Mouse (Mus musculus) macrophage (primary cell): ENCODE results near the gene Birc5. TPM values are rescaled to one million over a fixed set of nuclear protein-coding genes. Genes with fewer than 3 reads are reported as not detected.

Source experiments
- H3K27ac ChIP-seq: fragments of 350-480 bp; formaldehyde crosslinking; 2 replicates; pipeline ENCODE4 v1.9.0; 2021
- H3K36me3 ChIP-seq: fragments of 350-480 bp; formaldehyde crosslinking; 2 replicates; pipeline ENCODE4 v1.9.0; 2021; ENCODE audit errors: inconsistent target
- H3K4me3 ChIP-seq: fragments of 350-480 bp; formaldehyde crosslinking; 2 replicates; pipeline ENCODE4 v1.9.0; 2021; ENCODE audit errors: inconsistent target
- H3K79me2 ChIP-seq: fragments of 350-480 bp; formaldehyde crosslinking; 2 replicates; pipeline ENCODE4 v1.9.0; 2021; ENCODE audit errors: inconsistent target
- WGBS: methylation state at CpG from one replicate; pipeline ENCODE4 v1.1.7; 2026; ENCODE audit warnings: inconsistent platforms; ENCODE audit not compliant: missing documents; 5-methylcytosine and 5-hydroxymethylcytosine counted together
- polyA plus RNA-seq: library from polyadenylated mRNA; stranded (reverse); fragments of 250-400 nt; gene quantifications from 3 replicates; pipeline ENCODE4 v1.2.4, GENCODE M21; 2018; ENCODE audit warnings: inconsistent platforms

The Birc5 gene
- polyA plus RNA-seq, 1 experiment from 2014 or later: 21.0 TPM

DNA sequence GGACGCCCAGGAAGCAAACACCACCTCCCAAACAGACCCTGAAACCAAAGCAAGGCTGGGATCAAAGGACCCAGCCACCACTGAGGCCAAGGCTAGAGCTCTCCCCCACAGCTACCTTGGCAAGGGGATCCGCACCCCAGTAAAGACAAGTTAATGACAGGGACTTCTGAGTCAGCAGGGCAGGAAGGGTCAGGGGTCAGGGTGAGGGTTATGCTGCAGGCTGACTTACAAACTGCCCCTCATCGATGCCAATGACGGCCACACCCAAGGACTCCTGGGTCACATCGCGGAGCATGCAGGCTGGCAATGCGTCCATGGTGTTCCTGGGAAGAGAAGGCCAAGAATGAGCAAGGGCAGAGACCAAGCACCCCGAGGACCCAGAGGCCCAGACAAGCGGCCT lies 27.2 kb upstream of the Birc5 start:
- no peak overlapping the region for H3K27ac ChIP-seq
- H3K79me2 ChIP-seq: peaks cover 81% of the 10 kb centered on the region
- peaks cover 26% of the 10 kb centered on the region for H3K36me3 ChIP-seq
- WGBS: 88% methylated on average over 9 of the region's 9 CpGs
- H3K4me3 ChIP-seq: no peak overlapping the region

DNA sequence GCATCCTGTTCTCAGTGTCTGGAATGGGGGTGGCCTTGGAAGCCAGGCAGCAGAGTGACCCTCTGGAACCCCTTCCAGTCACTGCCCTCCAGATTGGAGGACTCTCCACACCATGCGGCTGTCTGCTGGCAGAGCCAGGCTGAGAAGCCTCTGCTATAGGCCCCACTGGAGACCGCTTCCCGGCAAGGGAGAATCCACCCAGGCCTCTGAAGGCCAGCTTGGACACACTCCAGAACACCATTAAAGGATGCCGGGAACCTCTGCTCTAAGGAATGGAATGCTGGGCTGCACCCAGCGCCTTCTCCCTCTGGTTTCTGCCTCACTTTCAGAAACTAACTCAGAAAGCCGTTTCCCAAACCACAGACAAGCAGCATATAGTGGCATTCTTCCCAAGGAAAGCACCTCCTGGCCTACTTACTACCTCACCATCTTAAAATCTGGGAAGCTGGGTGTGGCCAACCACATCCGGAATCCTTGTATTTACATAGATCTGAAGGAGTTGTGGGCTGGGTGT lies 26.3 kb upstream of the Birc5 start:
- Histone ChIP-seq H3K36me3 (peaks cover 17% of the 10 kb centered on the region), H3K4me3 (no peak overlapping the region), H3K27ac (no peak overlapping the region), H3K79me2 (peaks cover 72% of the 10 kb centered on the region)
- 97% methylated on average over 7 of the region's 7 CpGs for WGBS

DNA sequence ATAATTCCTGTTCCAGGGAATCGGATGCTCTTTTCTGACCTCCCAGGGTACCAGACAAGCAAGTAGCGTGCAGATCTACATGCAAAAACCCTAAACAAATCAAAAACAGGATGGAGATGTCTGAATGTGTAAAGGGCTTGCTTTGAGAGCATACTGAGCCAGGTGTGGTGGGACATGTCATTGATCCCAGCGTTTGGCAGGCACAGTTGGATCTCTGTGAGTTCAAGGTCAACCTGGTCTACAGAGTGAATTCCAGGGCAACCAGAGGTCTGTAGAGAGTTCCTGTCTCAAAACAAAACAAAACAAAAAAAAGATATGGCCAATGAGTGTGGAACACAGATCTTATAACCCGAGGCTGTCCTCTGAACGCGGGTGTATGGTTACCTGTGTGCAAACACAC lies 25.6 kb upstream of the Birc5 start:
- H3K79me2 ChIP-seq: peaks cover 66% of the 10 kb centered on the region
- WGBS: 90% methylated on average over 6 of the region's 6 CpGs
- peak overlapping the region; percentile 87; the same call in 1 of the 2 replicates for H3K27ac ChIP-seq
- peaks cover 10% of the 10 kb centered on the region; the same call in 1 of the 2 replicates for H3K36me3 ChIP-seq
- H3K4me3 ChIP-seq: no peak overlapping the region

GRCm38 (mm10) chr11:117824060-117824969 lies 24.7 kb upstream of the Birc5 start:
- peaks cover 57% of the 10 kb centered on the region for H3K79me2 ChIP-seq
- 22% methylated on average over 23 of the region's 23 CpGs for WGBS
- H3K4me3 ChIP-seq: peak overlapping the region; percentile 67
- peak overlapping the region; percentile 87 for H3K27ac ChIP-seq
- H3K36me3 ChIP-seq: peaks cover 1% of the 10 kb centered on the region; the same call in 1 of the 2 replicates

- WGBS: under 1% methylated on average over 33 of the region's 34 CpGs
- peak within 1 kb of the TSS; percentile 67 for H3K4me3 ChIP-seq
- H3K79me2 ChIP-seq: peaks cover 45% of the 10 kb centered on the region
- peak within 1 kb of the TSS; percentile 87 for H3K27ac ChIP-seq
- no peaks in the 10 kb centered on the region for H3K36me3 ChIP-seq
These were observed 23.5 kb upstream of the Birc5 start, which contains the start of the genes Afmid and Tk1 for GRCm38 (mm10) chr11:117825333-117826101. Afmid (plus strand) TSS chr11:117825924. Tk1 (minus strand) TSS chr11:117826092.

DNA sequence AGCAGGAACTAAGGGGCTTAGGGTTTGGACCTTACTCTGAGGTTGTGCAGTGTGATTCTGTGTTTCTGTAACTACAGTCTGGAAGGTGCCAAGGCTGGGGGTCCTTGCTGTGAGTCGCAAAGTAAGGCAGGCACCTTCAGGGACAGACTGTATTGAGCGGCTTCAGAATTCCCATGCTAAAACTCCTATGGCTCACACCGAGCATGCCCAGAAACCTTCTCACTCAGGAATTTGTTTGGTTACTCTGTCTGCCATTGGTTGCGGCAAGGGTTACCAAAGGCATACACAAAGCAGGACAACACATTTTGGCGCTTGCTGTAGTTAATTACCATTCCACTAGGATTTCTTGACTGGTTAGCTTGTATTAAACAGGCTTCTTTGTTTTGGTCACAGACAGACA lies 22.9 kb upstream of the Birc5 start:
- WGBS: 73% methylated on average over 5 of the region's 5 CpGs
- H3K36me3 ChIP-seq: no peaks in the 10 kb centered on the region
- peak overlapping the region; percentile 67 for H3K4me3 ChIP-seq
- H3K27ac ChIP-seq: peak overlapping the region; percentile 87
- peaks cover 38% of the 10 kb centered on the region for H3K79me2 ChIP-seq

DNA sequence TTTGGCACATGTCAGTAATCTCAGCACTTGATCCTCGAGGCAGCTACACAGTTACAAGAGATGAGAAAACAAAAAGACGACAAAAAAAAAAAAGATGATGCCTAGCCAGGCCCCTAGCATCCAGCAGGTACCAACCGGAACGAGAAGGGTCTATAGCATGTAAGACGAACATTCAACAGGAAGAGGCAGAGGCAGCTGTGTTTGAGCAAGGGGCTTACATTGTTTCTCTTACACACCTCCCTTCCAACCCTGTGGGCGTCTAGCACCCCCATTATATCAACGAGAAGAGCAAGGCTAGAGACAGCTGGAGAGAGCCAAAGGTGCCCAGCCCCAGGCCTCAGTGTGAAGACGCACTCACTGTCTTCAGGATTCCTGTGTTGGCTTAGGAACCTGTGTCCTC lies 22.1 kb upstream of the Birc5 start:
- no peaks in the 10 kb centered on the region for H3K36me3 ChIP-seq
- no peak overlapping the region for H3K27ac ChIP-seq
- no peak overlapping the region for H3K4me3 ChIP-seq
- WGBS: 84% methylated on average over 7 of the region's 8 CpGs
- H3K79me2 ChIP-seq: peaks cover 31% of the 10 kb centered on the region

GRCm38 (mm10) chr11:117827386-117827785 lies 21.7 kb upstream of the Birc5 start:
- H3K27ac ChIP-seq: peak overlapping the region; percentile 80
- WGBS: 65% methylated on average over 3 of the region's 3 CpGs
- no peak overlapping the region for H3K4me3 ChIP-seq
- peaks cover 26% of the 10 kb centered on the region for H3K79me2 ChIP-seq
- no peaks in the 10 kb centered on the region for H3K36me3 ChIP-seq

GRCm38 (mm10) chr11:117828149-117828887 lies 20.7 kb upstream of the Birc5 start:
- Histone ChIP-seq H3K27ac (peak overlapping the region; percentile 80), H3K79me2 (peaks cover 17% of the 10 kb centered on the region), H3K36me3 (no peaks in the 10 kb centered on the region), H3K4me3 (no peak overlapping the region)
- WGBS: 32% methylated on average over 16 of the region's 18 CpGs

- H3K27ac ChIP-seq: peak overlapping the region; percentile 80
- peaks cover 10% of the 10 kb centered on the region for H3K79me2 ChIP-seq
- WGBS: 39% methylated on average over 9 of the region's 9 CpGs
- H3K4me3 ChIP-seq: no peak overlapping the region
- no peaks in the 10 kb centered on the region for H3K36me3 ChIP-seq
These were observed 20.0 kb upstream of the Birc5 start for GRCm38 (mm10) chr11:117828888-117829604.

DNA sequence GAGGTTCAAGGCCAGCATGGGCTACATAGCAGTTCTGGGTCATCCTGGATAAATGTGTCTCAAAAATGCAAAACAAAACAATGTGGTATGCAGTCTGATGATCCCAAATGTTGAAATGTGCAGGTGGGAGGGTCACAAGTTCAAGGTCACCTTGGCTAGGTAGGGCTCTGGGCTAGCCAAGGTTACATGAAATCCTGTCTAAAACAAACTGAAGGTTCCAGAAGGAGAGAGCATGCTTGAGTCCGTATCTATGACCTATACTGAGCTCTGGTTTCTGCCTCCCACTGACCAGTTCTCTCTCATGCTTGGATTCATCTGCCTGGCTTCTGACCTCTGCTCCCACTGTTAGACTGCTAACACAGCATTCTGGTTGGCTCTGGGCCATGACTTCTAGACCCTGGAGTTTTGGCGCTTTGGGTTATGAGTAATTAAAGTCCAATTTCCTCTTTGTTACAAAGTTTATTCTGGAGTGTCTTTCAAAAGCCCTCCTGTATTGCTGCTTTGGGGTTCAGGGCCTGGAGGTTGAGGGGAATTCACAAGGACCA lies 19.3 kb upstream of the Birc5 start:
- 44% methylated on average over 2 of the region's 2 CpGs for WGBS
- H3K4me3 ChIP-seq: no peak overlapping the region
- H3K79me2 ChIP-seq: peaks cover 6% of the 10 kb centered on the region
- H3K36me3 ChIP-seq: no peaks in the 10 kb centered on the region
- H3K27ac ChIP-seq: peak overlapping the region; percentile 80

GRCm38 (mm10) chr11:117830401-117830800 lies 18.6 kb upstream of the Birc5 start:
- Histone ChIP-seq H3K79me2 (no peaks in the 10 kb centered on the region; the same call in 1 of the 2 replicates), H3K4me3 (no peak overlapping the region), H3K27ac (peak overlapping the region; percentile 80), H3K36me3 (no peaks in the 10 kb centered on the region)
- WGBS: 40% methylated on average over 9 of the region's 9 CpGs
